Mouse (Mus musculus) ovary, adult 10 weeks (tissue): ENCODE data around the gene Prss21. TPM values are rescaled to one million over a fixed set of nuclear protein-coding genes. Genes with fewer than 3 reads are reported as not detected.

Experiments
- polyA plus RNA-seq: library from polyadenylated mRNA; stranded (reverse); fragments of 350-450 nt; fragmentation: Illumina TruSeq; extraction: RNeasy Lipid Tissue Mini Kit (QIAGEN cat#74804); gene quantifications from one replicate; pipeline ENCODE4 v1.2.3, GENCODE M21; 2014

Gene Prss21
- not detected for polyA plus RNA-seq

GRCm38 (mm10) chr17:23867756-23868155 is at the start of gene Prss21:
Prss21 (plus strand) TSS chr17:23868056.

GRCm38 (mm10) chr17:23829064-23829619 is 38.7 kb upstream of the Prss21 start, which contains the start of gene Elob:
Elob (minus strand) TSS chr17:23829136.

GRCm38 (mm10) chr17:23836006-23836575 is 31.8 kb upstream of the Prss21 start, which contains the start of gene Prss33:
Prss33 (minus strand) TSS chr17:23836056.

DNA sequence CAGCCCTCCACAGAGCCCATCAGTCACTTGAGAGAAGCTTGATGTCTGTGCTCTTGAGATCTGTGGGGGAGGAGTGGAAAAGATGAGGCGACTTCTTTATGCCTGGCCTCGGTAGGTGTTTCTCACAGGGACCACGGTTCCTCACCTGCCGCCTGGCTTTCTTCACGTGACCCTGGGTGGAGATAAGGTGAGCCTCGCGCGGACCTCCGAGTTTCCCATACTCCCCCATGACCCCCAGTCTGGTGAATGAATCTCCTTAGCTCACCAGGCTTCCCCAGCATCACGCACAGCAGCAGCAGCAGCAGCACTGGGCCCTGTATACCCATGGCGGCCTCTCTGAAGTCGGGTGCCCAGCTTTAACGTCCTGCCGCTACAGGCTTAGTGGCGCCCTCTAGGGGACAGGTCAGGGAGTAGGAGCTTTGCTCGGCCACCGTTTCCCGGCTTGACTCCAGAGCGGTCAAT is 24.0 kb upstream of the Prss21 start, which contains the start of the genes Prss32 and Prss41:
Gene Prss32 (plus strand): TSS at position 44 of the 462 bp plus-strand sequence.
Gene Prss41 (minus strand): TSS at position 361 of the 462 bp plus-strand sequence.

DNA sequence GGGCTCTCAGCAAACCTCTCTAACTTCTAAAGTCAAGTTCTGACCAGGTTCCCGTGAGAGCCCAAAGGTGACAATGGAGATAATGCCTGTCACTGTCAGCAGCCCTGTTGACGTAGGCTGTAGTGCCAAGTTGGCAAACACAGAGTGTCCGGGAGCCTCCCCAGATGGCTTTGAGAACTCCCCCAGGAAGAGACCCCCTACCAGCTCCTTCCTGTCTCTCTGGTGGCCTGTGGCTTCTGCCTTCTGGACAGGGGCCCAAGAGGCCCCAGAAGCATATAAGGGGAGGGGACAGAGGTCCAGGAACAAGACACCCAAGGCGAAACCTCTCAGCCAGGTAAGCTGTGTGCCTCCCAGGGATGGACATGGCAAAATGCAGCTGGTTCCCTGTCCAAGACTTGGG is 12.7 kb downstream of the Prss21 start, which contains the start of the genes Dcpp1 and Dcpp2:
Gene Dcpp1 (plus strand): TSS at position 301 of the 400 bp plus-strand sequence.
Gene Dcpp2 (plus strand): TSS at position 305 of the 400 bp plus-strand sequence.

DNA sequence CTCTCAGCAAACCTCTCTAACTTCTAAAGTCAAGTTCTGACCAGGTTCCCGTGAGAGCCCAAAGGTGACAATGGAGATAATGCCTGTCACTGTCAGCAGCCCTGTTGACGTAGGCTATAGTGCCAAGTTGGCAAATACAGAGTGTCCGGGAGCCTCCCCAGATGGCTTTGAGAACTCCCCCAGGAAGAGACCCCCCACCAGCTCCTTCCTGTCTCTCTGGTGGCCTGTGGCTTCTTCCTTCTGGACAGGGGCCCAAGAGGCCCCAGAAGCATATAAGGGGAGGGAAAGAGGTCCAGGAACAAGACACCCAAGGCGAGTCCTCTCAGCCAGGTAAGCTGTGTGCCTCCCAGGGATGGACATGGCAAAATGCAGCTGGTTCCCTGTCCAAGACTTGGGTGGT is 49.3 kb downstream of the Prss21 start, which contains the start of gene Dcpp3:
Gene Dcpp3 (plus strand): TSS at position 301 of the 400 bp plus-strand sequence.

Other genes with a start within 250 kb of the Prss21 start
- 0.26 TPM for gene Mmp25, start 222.8 kb upstream of the Prss21 start, polyA plus RNA-seq
- not detected for gene Bicdl2, start 207.6 kb upstream of the Prss21 start, polyA plus RNA-seq
- gene Hcfc1r1, start 194.5 kb upstream of the Prss21 start, polyA plus RNA-seq = 3.5 TPM
- 3.6 TPM for gene Thoc6, start 194.2 kb upstream of the Prss21 start, polyA plus RNA-seq
- not detected for gene Tnfrsf12a, start 190.6 kb upstream of the Prss21 start, polyA plus RNA-seq
- gene Cldn6, start 188.8 kb upstream of the Prss21 start, polyA plus RNA-seq = not detected
- gene Cldn9, start 184.0 kb upstream of the Prss21 start, polyA plus RNA-seq = not detected
- gene 1520401A03Rik, start 145.3 kb upstream of the Prss21 start, polyA plus RNA-seq = not detected
- gene Pkmyt1, start 141.7 kb upstream of the Prss21 start, polyA plus RNA-seq = 0.46 TPM
- gene Paqr4, start 127.2 kb upstream of the Prss21 start, polyA plus RNA-seq = 2.0 TPM
- not detected for gene Kremen2, start 122.2 kb upstream of the Prss21 start, polyA plus RNA-seq
- gene Flywch1, start 96.5 kb upstream of the Prss21 start, polyA plus RNA-seq = 0.34 TPM
- gene Flywch2, start 82.0 kb upstream of the Prss21 start, polyA plus RNA-seq = not detected
- 111 TPM for gene Srrm2, start 77.5 kb upstream of the Prss21 start, polyA plus RNA-seq
- 18.7 TPM for gene Elob, start 38.9 kb upstream of the Prss21 start, polyA plus RNA-seq
- not detected for gene Prss33, start 32.0 kb upstream of the Prss21 start, polyA plus RNA-seq
- not detected for gene Prss32, start 24.2 kb upstream of the Prss21 start, polyA plus RNA-seq
- gene Prss41, start 23.9 kb upstream of the Prss21 start, polyA plus RNA-seq = not detected
- 1.3 TPM for gene Dcpp1, start 12.8 kb downstream of the Prss21 start, polyA plus RNA-seq
- not detected for gene Dcpp2, start 12.8 kb downstream of the Prss21 start, polyA plus RNA-seq
- gene Dcpp3, start 49.4 kb downstream of the Prss21 start, polyA plus RNA-seq = 4.1 TPM
- gene Sbp, start 73.6 kb downstream of the Prss21 start, polyA plus RNA-seq = not detected
- not detected for gene Sbpl, start 87.2 kb downstream of the Prss21 start, polyA plus RNA-seq
- 0.43 TPM for gene Prss30, start 112.5 kb downstream of the Prss21 start, polyA plus RNA-seq
- gene Prss22, start 130.0 kb downstream of the Prss21 start, polyA plus RNA-seq = not detected
- gene Prss27, start 170.1 kb downstream of the Prss21 start, polyA plus RNA-seq = not detected
- 64.0 TPM for gene Kctd5, start 205.4 kb downstream of the Prss21 start, polyA plus RNA-seq